Mouse (Mus musculus): ENCODE results near the gene 4933430I17Rik. TPM values are rescaled to one million over a fixed set of nuclear protein-coding genes. Genes with fewer than 3 reads are reported as not detected.
"Not testable (repeated sequence)": the region's sequence is repeated elsewhere in the genome, so short reads cannot be mapped to it uniquely, and the experiment has no call there.

The 4933430I17Rik gene
- polyA plus RNA-seq, 1 experiment from 2014 or later: 0.17 TPM

GRCm38 (mm10) chr4:62569603-62570002, 44.4 kb downstream of the 4933430I17Rik start:
- no peak for TF ChIP-seq CTCF (IDR thresholded peaks at IDR 0.05)
- ChIA-PET CTCF (no interaction called here), POLR2A (no interaction called here)
- ATAC-seq (no peak), DNase-seq (ENCODE audit: low read depth, low spot score) (no peak)
- peaks cover 5% of the 10 kb centered on the region for H3K27me3 ChIP-seq
- in situ Hi-C loops (cut with MboI; ENCODE audit: low pct_unique_long_range_greater_than_20kb): loop anchor here (25.0 kb wide), 1 partner anchor 568 kb away; no protein-coding TSS in a partner anchor

GRCm38 (mm10) chr4:62570029-62570428, 44.9 kb downstream of the 4933430I17Rik start:
- peaks cover 5% of the 10 kb centered on the region for H3K27me3 ChIP-seq
- ChIA-PET CTCF (no interaction called here), POLR2A (no interaction called here)
- DNase-seq (ENCODE audit: low read depth, low spot score) (no peak), ATAC-seq (no peak)
- in situ Hi-C loops (cut with MboI; ENCODE audit: low pct_unique_long_range_greater_than_20kb): loop anchor here (25.0 kb wide), 1 partner anchor 567 kb away; no protein-coding TSS in a partner anchor
- no peak for TF ChIP-seq CTCF (IDR thresholded peaks at IDR 0.05)

DNA sequence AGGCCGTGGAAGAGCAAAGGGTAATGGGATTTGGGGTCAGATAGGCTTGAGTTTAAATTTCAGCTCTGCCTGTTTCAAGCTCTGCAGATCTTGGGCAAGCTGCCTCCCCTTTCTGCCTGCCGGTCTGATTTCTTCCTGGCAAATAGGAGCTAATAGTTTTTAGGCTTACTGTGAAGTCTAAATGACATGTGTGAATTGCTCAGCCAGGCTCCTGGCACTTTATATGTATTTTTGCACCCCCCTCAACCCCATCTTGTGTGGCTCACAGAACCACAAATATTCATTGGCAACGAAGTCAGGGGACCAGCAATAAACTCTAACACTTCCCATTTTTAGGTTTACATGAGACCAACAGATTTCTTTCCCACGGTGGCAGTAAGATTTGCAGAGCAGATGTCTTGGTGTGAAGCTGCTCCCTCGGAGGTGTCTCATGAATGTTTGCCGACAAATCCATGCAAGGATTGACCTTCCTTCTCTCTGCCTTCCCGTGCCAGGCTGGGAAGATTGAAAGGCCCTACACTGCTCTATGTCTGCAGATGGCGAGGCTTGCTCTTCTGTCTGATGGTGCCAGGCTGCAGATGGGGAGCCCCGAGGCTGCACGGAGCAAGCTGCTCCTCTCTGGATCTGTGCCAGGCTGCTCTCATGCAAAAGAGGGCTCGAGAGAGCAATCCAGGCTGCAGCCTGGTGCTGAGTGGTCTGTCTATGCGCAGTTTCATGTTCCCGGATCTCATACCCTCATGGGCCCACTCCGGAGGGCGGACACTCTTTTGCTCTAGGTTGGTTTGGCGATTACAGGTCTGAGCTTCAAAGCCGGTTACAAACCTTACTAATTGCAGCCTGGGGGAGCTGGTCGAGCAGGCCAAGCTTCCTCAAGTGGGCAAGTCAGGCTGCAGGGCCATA, 57.4 kb downstream of the 4933430I17Rik start:
- in situ Hi-C loops (cut with MboI; ENCODE audit: low pct_unique_long_range_greater_than_20kb): no loop called here
- DNase-seq (ENCODE audit: low read depth, low spot score) (no peak), ATAC-seq (no peak)
- ChIA-PET CTCF (no interaction called here), POLR2A (no interaction called here)
- TF ChIP-seq CTCF (IDR thresholded peaks at IDR 0.05): no peak
- no peaks in the 10 kb centered on the region for H3K27me3 ChIP-seq

- CTCF ChIA-PET: no interaction called here
Measured at GRCm38 (mm10) chr4:62583265-62584092, 58.3 kb downstream of the 4933430I17Rik start.

GRCm38 (mm10) chr4:62587067-62587466, 61.9 kb downstream of the 4933430I17Rik start:
- no peak for TF ChIP-seq CTCF (IDR thresholded peaks at IDR 0.05)
- no peak for ATAC-seq
- DNase-seq (ENCODE audit: low read depth, low spot score): no peak
- CTCF ChIA-PET: interaction anchor here (1.6 kb wide), 1 partner anchor 108 kb away, joined by 3 read pairs; no protein-coding TSS in a partner anchor
- H3K27me3 ChIP-seq: no peaks in the 10 kb centered on the region
- POLR2A ChIA-PET: no interaction called here
- in situ Hi-C loops (cut with MboI; ENCODE audit: low pct_unique_long_range_greater_than_20kb): no loop called here

More at GRCm38 (mm10) chr4:62583265-62584092, 58.3 kb downstream of the 4933430I17Rik start:
- POLR2A ChIA-PET: no interaction called here
- TF ChIP-seq CTCF (IDR thresholded peaks at IDR 0.05): no peak
- no peaks in the 10 kb centered on the region for H3K27me3 ChIP-seq
- ATAC-seq (no peak), DNase-seq (ENCODE audit: low read depth, low spot score) (peak; percentile 38)
- in situ Hi-C loops (cut with MboI; ENCODE audit: low pct_unique_long_range_greater_than_20kb): no loop called here

DNA sequence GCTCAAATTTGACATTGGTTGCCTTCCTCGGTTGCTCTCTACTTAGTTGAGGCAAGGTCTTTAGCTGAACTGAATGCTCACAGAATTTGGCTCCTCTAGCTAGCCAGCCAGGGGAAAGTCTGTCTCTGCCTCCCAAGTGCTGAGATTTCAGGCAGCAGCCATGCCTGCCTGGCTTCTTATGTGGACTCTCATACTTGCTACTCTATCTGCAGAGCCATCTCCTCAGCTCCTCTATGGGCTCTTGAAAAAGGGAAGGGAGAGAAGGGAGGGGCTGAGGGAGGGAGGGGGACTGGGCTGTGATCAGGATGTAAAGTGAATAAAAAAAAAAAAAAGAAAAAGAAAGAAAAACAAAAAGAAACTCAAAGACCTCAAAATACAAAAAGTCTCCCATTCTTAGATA, 65.7 kb downstream of the 4933430I17Rik start:
- ChIA-PET POLR2A (no interaction called here), CTCF (no interaction called here)
- in situ Hi-C loops (cut with MboI; ENCODE audit: low pct_unique_long_range_greater_than_20kb): no loop called here

DNA sequence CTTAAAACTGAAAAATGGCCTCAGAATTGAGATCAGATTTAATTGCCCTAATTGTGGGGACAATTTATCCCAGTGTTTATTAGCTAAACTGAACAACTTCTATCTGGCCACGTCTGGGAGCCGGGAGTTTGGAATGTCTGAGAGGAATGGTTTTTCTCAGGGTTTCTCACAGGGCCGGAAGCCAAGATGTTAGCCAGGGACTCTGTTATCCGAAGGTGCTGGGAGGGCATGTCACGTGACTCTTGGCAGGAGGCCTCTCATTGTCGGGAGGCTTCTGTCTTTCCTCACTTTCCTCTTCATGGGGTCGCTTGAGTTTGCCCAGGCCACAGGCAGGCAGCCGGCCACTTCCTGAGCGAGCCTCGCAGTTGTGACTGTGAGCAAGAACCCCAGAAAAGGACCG, 66.2 kb downstream of the 4933430I17Rik start:
- H3K27me3 ChIP-seq: no peaks in the 10 kb centered on the region
- no peak for TF ChIP-seq CTCF (IDR thresholded peaks at IDR 0.05)
- DNase-seq (ENCODE audit: low read depth, low spot score) (no peak), ATAC-seq (no peak)
- POLR2A ChIA-PET: no interaction called here
- CTCF ChIA-PET: no interaction called here
- in situ Hi-C loops (cut with MboI; ENCODE audit: low pct_unique_long_range_greater_than_20kb): no loop called here

More for the DNA sequence above, 65.7 kb downstream of the 4933430I17Rik start:
- DNase-seq (ENCODE audit: low read depth, low spot score) (no peak), ATAC-seq (no peak)
- H3K27me3 ChIP-seq: no peaks in the 10 kb centered on the region
- TF ChIP-seq CTCF (IDR thresholded peaks at IDR 0.05): no peak

DNA sequence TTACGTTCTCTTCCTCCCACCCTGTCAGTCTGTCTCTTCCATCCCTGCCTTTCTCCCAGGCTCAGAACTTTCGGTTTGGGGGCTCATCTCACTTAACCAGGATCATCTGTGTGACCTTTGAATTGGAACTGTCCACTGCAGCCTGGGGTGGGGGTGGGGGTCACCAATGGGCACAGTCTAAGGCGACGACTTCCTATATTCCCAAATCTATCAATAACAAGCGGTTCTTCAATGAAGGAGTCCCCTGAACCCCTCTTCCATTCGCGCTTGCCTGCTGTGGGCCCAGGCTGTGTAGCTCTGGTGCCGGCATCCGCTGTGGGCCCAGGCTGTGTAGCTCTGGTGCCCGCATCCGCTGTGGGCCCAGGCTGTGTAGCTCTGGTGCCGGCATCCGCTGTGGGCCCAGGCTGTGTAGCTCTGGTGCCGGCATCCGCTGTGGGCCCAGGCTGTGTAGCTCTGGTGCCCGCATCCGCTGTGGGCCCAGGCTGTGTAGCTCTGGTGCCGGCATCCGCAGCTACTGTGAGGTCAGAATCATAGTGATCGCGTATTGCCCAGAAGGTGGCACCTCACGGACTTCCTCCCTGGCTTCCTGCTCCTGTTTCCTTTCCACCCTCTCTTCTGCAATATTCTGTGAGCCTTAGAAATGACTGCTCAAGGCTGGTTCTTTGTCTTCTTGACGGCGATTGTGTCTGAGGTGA, 68.5 kb downstream of the 4933430I17Rik start:
- H3K27me3 ChIP-seq; in situ Hi-C loops (cut with MboI; ENCODE audit: low pct_unique_long_range_greater_than_20kb); POLR2A ChIA-PET; CTCF ChIA-PET; DNase-seq (ENCODE audit: low read depth, low spot score); ATAC-seq: not testable (repeated sequence)

DNA sequence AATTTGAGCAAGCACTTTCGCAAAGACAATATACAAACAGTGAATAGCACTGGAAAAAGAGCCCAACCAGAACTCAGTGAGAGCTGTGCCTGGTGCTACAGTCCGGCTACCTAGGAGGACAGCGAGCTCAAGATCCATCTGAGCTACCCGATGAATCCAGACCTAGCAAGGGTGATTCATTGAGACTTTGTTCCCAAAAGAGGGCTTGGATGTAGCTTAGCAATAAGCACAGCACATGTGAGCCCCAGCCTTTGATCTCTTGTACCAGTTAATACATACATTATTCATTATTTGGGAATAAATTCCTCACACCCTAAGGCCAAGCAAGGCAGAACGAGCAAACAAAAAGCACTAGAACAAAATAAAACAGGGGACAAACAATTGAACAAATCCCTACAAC, 69.3 kb downstream of the 4933430I17Rik start:
- DNase-seq (ENCODE audit: low read depth, low spot score) (no peak), ATAC-seq (no peak)
- CTCF ChIA-PET: no interaction called here
- in situ Hi-C loops (cut with MboI; ENCODE audit: low pct_unique_long_range_greater_than_20kb): no loop called here
- POLR2A ChIA-PET: no interaction called here
- H3K27me3 ChIP-seq: no peaks in the 10 kb centered on the region
- TF ChIP-seq CTCF (IDR thresholded peaks at IDR 0.05): no peak

- H3K27me3 ChIP-seq: no peaks in the 10 kb centered on the region
- POLR2A ChIA-PET: no interaction called here
- no peak for TF ChIP-seq CTCF (IDR thresholded peaks at IDR 0.05)
- DNase-seq (ENCODE audit: low read depth, low spot score) (peak; percentile 20), ATAC-seq (no peak)
- CTCF ChIA-PET: no interaction called here
- in situ Hi-C loops (cut with MboI; ENCODE audit: low pct_unique_long_range_greater_than_20kb): no loop called here
Measured at GRCm38 (mm10) chr4:62596051-62596450, 70.9 kb downstream of the 4933430I17Rik start.

Other genes starting within 250 kb of the 4933430I17Rik start
- 22.5 TPM for gene Fkbp15, start 164.8 kb upstream of the 4933430I17Rik start, polyA plus RNA-seq (2021)
- 36.8 TPM for gene Slc31a1, start 164.6 kb upstream of the 4933430I17Rik start, polyA plus RNA-seq (2021)
- 32.2 TPM for gene Cdc26, start 116.7 kb upstream of the 4933430I17Rik start, polyA plus RNA-seq (2021)
- 10.9 TPM for gene Prpf4, start 116.6 kb upstream of the 4933430I17Rik start, polyA plus RNA-seq (2021)
- gene Rnf183, start 90.1 kb upstream of the 4933430I17Rik start, polyA plus RNA-seq (2021): 0.96 TPM
- 8.5 TPM for gene Wdr31, start 54.5 kb upstream of the 4933430I17Rik start, polyA plus RNA-seq (2021)
- 3.3 TPM for gene Bspry, start 45.3 kb upstream of the 4933430I17Rik start, polyA plus RNA-seq (2021)
- gene Hdhd3, start 21.9 kb upstream of the 4933430I17Rik start, polyA plus RNA-seq (2021): 9.2 TPM
- gene Alad, start 5.5 kb upstream of the 4933430I17Rik start, polyA plus RNA-seq (2021): 40.5 TPM
- gene Pole3, start 301 bp upstream of the 4933430I17Rik start, polyA plus RNA-seq (2021): 36.4 TPM
- 8.2 TPM for gene Rgs3, start 34.5 kb downstream of the 4933430I17Rik start, polyA plus RNA-seq (2021)